Mouse (Mus musculus) cerebellum, adult 2 months (tissue): Measurements from ENCODE around the gene Esrrb.

Experiments
- CTCF ChIP-seq: fragments of 200-500 bp; IDR thresholded peaks from 2 replicates; pipeline ENCODE4 v1.5.1; 2011; ENCODE audit warnings: low read depth, mild to moderate bottlenecking, control low read depth, low read length, moderate library complexity, borderline replicate concordance; ENCODE audit not compliant: insufficient read depth
- POLR2A ChIP-seq: fragments of 200-500 bp; IDR thresholded peaks from 2 replicates; pipeline ENCODE4 v1.6.1; 2011; ENCODE audit warnings: low read length, control low read depth, borderline replicate concordance; ENCODE audit not compliant: insufficient read depth

DNA sequence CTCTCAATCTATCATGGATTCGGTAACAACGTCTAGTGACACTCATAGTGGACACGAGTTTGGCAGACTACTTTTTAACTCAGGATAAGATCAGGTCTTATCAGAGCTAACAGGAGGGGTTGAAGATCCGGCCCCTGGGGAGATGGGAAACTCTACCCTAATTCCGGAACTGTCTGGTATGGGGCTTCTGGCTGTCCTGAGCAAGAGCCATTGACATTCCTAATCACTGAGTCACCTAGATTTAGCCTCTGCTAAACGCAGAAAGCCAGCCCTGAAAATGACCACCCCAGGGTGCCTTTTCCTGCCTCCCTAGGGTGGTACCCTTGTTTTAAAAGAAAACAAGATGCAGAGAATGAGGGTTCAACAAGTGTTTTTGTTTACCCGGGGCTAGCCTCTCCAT lies 34.4 kb downstream of the Esrrb start:
- TF ChIP-seq CTCF (no peak), POLR2A (no peak)
